Mouse (Mus musculus) thymus, adult 18-20 months (tissue): Measurements from ENCODE around the gene Chit1.

ENCODE experiments used
- DNase-seq, 2 experiments: peaks; one replicate each; pipeline ENCODE4 v3.0.0; 2022; ENCODE audit warnings: mixed read lengths in 2 of 2

The Chit1 gene

GRCm38 (mm10) chr1:134150745-134151144, 39.7 kb downstream of the Chit1 start:
- no peak for DNase-seq

- peak; percentile 11 to 28 for DNase-seq
These were observed 40.8 kb downstream of the Chit1 start for GRCm38 (mm10) chr1:134151655-134152412.

DNA sequence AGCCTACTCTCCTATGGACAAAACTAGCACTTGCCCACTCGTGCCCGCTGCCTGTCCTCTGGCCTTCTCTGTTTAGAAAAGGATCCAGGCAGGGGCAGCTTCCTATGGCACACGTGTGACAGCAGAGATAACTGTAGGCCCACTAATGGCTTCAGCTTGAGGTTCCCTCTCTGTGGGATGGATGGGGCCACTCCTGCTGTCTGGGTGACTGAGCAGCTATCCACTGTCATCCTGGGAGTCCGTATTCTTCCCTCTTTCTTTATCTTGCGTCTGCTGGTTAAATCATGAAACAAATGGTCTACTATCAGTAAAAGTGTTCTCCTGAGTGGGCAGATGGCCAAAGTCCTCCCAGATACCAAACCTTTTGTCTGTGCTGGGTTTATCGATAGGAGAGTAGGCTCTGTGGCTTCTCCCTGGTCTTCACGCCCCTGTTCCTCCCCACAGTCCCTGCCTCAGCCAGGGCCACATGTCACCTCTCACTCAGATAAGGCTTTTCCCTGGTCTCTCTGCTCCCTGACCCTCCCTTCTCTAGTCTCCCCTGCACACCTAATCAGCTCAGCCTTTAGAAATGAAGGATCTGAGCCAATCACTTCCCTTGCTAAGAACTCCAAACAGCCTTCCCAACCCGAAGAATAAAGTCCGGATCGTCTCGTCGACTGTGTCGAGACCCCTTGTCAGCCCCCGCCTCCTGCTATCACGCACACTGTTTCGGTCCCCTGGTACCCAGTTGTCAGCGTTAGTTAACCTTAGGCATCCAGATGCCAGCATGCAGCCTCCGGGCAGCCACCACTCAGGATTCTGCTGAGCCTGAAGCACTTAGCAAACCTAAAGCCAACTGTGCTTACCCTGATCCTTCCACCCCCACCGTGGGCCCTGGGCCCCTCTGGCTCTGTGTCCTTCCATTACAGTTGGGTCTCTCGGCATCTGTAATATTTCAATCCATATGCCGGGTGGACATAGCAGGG, 41.9 kb downstream of the Chit1 start:
- no peak for DNase-seq

DNA sequence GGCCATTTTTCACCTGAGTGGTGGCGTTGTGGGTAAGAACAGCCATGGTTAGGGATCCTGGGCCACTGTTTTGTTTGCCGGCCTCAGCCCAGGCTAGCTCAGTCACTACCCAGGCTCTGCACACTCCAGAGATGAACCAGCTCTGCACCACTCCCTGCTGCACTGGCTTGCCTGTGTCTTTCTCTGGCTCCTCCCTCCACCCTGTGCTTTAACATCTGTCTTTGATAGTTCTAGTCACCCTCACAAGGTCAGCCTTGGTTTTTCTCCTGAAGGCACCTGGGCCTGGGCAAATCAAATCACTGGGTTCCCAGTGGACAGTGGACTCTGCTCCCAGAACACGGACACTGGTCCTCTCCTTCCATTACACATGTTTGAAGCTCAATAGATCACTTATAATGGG, 43.1 kb downstream of the Chit1 start:
- no peak for DNase-seq

DNA sequence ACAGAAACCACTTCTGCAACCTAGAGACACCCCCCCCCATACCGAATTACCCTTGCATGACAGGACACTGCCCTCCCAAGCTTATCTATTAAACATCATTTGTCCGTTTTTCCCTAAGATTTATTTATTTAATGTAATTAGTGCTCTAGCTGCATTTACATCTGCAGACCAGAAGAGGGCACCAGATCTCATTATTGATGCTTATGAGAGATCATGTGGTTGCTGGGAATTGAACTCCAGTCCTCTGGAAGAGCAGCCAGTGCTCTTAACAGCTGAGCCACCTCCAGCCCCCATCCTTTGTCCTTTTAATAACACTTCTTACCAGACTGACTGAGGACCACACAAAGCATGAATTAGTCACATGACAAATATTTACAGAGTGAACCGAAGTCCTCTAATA, 43.6 kb downstream of the Chit1 start:
- DNase-seq = no peak

DNA sequence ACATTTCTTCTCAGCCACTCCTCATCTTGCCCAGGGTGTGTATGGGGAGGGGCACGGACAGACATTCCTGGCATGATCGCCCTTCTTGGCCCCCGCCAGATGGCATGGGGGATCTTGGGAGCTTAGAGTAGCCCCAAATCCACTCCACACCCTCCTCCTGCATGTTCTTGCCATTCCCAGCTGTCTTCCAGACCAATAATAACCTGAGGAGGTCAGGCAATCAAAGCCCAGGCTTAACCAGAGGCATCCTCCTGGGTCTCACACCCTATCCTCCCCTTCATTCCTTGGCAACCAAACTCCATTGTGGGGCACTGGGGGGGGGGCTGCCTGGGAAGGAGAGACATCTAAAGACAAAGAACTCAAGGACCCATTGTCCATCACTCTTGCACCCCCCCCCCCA, 49.4 kb downstream of the Chit1 start:
- no peak for DNase-seq

- no peak for DNase-seq
These were observed 50.4 kb downstream of the Chit1 start for GRCm38 (mm10) chr1:134161399-134161798.

GRCm38 (mm10) chr1:134162510-134163225, 51.6 kb downstream of the Chit1 start:
- DNase-seq = no peak

- no peak for DNase-seq
These were observed 52.4 kb downstream of the Chit1 start for GRCm38 (mm10) chr1:134163476-134163875.

GRCm38 (mm10) chr1:134164454-134164853, 53.4 kb downstream of the Chit1 start:
- DNase-seq = no peak

GRCm38 (mm10) chr1:134166547-134166946, 55.5 kb downstream of the Chit1 start:
- DNase-seq = no peak

- DNase-seq = no peak
These were observed 56.6 kb downstream of the Chit1 start for GRCm38 (mm10) chr1:134167416-134168305.

DNA sequence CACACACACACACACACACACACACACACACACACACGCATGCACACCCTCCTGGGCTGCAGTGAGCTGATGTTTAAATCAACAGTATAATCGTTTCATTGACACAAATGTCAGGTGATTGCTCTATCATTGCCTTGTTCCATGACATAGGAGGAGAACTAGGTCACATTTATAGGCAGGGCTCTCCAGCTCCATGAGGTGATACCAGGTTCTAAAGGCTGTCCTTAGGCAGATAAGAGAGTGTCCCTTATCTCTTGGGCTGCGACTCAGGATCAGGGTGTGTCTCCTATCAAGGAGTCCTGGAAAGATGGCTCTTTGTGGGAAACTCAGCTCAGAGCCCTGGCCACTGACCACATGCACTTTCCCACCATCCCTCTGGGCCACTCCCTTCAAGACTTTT, 57.5 kb downstream of the Chit1 start:
- DNase-seq = no peak

DNA sequence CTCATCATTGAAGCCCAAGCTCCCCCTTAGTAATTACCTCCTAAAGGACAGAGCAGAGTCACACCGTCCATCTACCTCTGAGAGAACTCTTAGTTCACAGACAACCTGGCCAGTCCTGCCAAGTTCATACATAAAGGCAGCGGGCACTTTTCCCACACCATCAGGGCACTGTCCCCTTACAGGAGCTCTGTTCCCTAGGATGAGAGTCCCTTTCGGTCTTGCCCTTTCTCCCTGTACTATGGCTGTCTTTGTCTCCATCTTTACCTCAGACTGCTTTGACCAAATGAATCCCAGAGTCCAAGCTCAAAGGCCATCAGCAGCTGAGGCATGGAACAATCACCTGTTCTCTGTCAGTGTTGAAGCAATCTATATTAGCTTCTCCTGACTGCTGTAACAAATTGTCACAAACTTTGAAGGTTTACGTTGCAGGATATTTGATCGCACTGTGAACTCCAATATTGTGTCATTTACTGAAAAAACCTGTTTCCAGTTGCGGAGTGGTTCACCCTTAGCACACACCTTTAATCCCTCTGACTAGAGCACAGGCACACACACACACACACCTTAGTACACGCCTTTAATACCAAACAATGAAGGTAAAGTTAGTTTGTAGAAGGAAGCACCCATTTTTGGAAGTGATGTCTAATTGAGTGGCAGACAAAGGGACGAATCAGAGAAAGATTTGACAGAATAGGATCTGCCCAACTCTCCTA, 58.1 kb downstream of the Chit1 start:
- no peak for DNase-seq

GRCm38 (mm10) chr1:134173081-134173480, 62.0 kb downstream of the Chit1 start:
- no peak for DNase-seq

DNA sequence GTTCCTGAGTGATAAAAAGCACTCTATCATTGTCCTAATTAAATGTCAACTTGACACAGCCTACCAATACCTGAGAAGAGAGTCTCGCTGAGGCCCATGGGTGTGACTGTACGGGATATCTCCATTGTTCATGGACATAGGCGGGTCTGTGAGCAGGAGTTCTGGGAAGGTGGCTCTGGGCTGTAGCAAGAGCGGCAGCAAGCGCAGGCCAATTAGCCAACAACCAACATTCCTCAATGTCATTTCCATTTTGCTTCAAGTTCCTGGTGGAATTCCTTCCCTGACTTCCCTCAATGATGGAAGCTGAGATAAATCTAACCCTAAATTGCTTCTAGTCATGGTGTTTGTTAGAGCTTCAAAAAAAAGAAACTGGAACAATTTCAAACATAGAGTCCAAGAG, 66.9 kb downstream of the Chit1 start:
- DNase-seq = no peak

DNA sequence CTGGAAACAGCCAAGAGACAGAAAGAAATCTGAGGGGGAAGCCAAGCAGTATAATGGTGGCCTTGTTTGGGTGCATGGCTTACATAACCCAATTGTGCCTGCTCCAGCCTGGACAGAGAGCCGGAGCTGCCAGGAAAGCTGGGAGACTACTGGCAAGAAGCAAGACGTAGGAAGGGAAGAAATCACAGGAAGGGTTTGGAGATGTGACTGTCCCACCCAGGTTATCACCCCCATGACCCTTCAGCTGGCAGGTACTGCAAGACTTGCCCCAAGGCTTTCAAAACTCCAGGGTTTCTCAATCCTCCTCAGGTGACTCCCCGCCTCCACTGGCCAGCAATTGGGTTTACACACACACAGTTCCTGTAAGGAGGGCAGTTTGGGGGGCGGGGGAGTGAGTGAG, 71.0 kb downstream of the Chit1 start, which contains the start of gene Chil1:
Gene Chil1, plus strand, starts transcription at position 152 of the 400 bp plus-strand sequence.
- no peak for DNase-seq

DNA sequence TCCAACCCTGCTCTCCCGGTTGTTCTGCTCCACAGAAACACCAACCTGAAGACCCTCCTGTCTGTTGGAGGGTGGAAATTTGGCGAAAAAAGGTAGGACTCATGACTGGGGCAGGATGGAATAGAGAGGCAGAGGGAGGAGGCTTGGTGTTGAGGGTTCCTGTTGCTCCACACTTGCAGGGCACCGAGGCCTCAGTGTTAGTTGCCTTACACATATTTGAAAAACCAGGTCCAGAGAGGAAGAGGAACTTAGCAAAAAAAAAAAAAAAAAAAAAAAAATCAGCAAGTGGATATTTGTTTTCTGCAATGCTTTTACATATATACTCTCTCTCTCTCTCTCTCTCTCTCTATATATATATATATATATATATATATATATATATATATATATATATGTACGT, 73.0 kb downstream of the Chit1 start:
- no peak for DNase-seq

GRCm38 (mm10) chr1:134188217-134188616, 77.2 kb downstream of the Chit1 start:
- no peak for DNase-seq

- no peak for DNase-seq
These were observed 78.1 kb downstream of the Chit1 start for GRCm38 (mm10) chr1:134188989-134189729.

DNA sequence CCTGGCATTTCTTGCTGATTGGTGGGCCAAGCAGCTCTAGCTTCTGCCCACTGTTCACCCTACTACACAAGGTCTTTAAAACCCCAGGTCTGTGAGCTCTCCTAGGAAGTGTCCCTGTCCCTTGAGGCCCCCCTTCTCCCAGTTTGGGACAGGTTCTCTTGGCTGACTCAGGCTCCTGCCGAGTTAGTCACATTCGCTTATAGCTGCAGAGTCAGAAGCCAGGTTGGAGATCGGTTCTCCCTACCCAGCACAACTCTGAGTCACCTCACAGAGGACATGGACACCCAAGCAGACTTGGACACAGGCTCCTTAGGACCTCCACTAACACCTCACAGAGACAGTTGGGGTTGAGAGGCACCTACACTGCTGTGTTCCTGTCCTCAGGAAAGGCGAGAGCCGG, 80.2 kb downstream of the Chit1 start:
- DNase-seq = no peak
